Mouse (Mus musculus) bone marrow, adult 2 months (tissue): ENCODE results near the gene R3hdm2.

Source experiments
- CTCF ChIP-seq: fragments of 200-500 bp; IDR thresholded peaks from 2 replicates; pipeline ENCODE4 v1.5.1; 2011; ENCODE audit warnings: low read length, control low read depth; ENCODE audit not compliant: control insufficient read depth, insufficient read depth
- POLR2A ChIP-seq: fragments of 200-500 bp; IDR thresholded peaks from 2 replicates; pipeline ENCODE4 v1.6.1; 2011; ENCODE audit warnings: low read depth, mild to moderate bottlenecking, control low read depth, low read length, borderline replicate concordance; ENCODE audit not compliant: control insufficient read depth

- TF ChIP-seq CTCF (no peak), POLR2A (no peak)
These were observed 43.2 kb upstream of the R3hdm2 start for GRCm38 (mm10) chr10:127336952-127337351.
